Mouse (Mus musculus): ENCODE measurements around the gene Alad. TPM values are rescaled to one million over a fixed set of nuclear protein-coding genes. Genes with fewer than 3 reads are reported as not detected.

The Alad gene
- polyA plus RNA-seq (2016; fragmentation: Nextera tagmentation; extraction: Ambion mirVana): 626 and 633 TPM in 2 replicates

DNA sequence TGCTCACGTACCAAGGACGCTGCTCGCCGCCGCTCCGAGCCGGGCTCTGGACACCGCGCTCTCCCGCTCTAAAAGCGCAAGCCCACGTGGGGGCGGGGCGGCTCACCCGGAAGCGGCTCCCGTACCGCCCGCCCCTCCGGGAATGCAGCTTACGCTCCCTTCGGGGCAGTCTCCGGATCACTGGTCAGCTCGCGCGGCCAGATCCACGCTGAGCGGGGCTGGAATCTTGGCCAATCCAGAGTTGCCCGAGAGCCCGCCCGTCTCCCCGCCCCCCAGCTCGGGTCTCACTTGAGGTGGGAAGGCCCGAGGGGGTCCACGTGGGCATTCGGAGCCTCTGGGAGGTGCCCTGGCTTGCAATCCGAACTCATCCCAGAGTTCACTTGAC, at the start of gene Alad:
Alad (minus strand) TSS at position 70 of the 385 bp plus-strand sequence.
- Histone ChIP-seq H3K4me1 (peaks cover 84% of the 10 kb centered on the region), H3K9ac (peak within 1 kb of the TSS; percentile 94), H3K36me3 (peaks cover 33% of the 10 kb centered on the region), H3K27me3 (replicated peaks) (no peaks in the 10 kb centered on the region), H3K9me3 (replicated peaks) (no peaks in the 10 kb centered on the region), H3K27ac (peak within 1 kb of the TSS; percentile 99), H3K4me2 (peak within 1 kb of the TSS; percentile 89), H3K4me3 (peak within 1 kb of the TSS; percentile 74)
- peak; percentile 65 for ATAC-seq
- WGBS (ENCODE audit: insufficient replicate concordance): under 1% methylated on average over 37 of the region's 37 CpGs

DNA sequence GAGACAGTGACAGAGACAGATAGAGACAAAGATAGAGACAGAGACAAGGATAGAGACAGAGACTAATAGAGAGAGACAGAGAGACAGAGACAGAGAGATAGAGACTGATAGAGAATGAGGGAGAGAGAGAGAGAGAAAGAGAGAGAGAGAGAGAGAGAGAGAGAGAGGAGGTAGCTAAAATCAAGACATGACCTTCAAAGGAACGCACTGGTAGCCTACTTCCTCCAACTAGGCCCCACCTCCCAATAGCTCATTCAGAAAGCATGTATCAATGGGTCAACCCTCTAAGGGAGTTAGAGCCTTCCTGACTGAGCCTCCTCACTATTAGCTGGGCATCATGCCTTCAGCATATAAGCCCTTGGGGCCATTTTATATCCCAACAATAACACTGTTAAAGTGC, 48.6 kb upstream of the Alad start:
- no peaks in the 10 kb centered on the region for H3K27me3 ChIP-seq (replicated peaks)

DNA sequence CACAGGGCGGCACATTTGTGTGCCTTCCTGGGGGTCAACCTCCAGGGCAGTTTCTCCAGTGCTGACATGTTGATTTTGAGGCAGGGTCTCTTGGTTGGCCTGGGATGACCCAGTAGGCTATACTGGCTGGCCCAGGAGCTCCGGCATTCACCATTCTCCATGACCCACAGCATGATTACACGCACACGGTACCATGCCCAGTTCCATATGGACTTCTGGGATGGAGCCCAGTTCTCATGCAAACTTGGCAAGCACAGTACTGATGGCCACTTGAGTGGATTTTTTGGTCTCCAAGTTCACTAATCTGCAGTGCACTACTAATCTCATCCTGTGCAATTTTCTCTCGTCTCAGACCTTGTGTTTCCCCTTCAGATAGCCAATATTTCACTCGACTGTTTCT, 48.0 kb upstream of the Alad start:
- Histone ChIP-seq H3K9me3 (replicated peaks) (no peaks in the 10 kb centered on the region), H3K27ac (no peak overlapping the region), H3K36me3 (no peaks in the 10 kb centered on the region), H3K4me2 (no peak overlapping the region), H3K27me3 (replicated peaks) (no peaks in the 10 kb centered on the region), H3K4me1 (no peaks in the 10 kb centered on the region), H3K4me3 (no peak overlapping the region), H3K9ac (no peak overlapping the region)
- no peak for ATAC-seq
- 79% methylated on average over 6 of the region's 6 CpGs for WGBS (ENCODE audit: insufficient replicate concordance)

More for the DNA sequence above, 48.6 kb upstream of the Alad start:
- H3K4me3 ChIP-seq: no peak overlapping the region
- H3K36me3 ChIP-seq: no peaks in the 10 kb centered on the region
- H3K27ac ChIP-seq: no peak overlapping the region
- no peak overlapping the region for H3K4me2 ChIP-seq
- 46% methylated on average over 1 of the region's 1 CpGs for WGBS (ENCODE audit: insufficient replicate concordance)
- no peak overlapping the region for H3K9ac ChIP-seq
- no peaks in the 10 kb centered on the region for H3K9me3 ChIP-seq (replicated peaks)
- ATAC-seq: no peak
- H3K4me1 ChIP-seq: no peaks in the 10 kb centered on the region

DNA sequence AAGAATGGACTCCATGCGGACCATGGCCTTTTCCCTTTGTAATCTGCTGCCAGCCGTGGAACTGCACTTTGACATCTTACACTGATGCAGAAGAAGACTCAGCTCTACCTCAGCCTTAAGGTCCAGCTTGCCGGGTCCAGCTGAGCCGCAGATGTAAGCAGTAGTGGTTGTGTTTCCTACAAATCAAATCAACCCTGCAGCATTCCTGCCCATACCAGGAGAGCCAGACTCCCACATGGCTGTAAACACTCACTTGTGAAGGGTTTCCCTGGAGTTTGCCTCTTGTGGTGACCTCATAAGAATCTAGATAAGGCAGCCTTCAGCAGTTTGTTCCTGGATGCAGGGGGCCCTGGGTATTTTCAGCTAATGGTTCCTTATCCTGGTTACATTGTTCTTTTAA, 46.8 kb upstream of the Alad start:
- Histone ChIP-seq H3K27ac (no peak overlapping the region), H3K9ac (no peak overlapping the region), H3K4me1 (no peaks in the 10 kb centered on the region), H3K27me3 (replicated peaks) (no peaks in the 10 kb centered on the region), H3K4me2 (no peak overlapping the region), H3K9me3 (replicated peaks) (no peaks in the 10 kb centered on the region), H3K4me3 (no peak overlapping the region), H3K36me3 (no peaks in the 10 kb centered on the region)
- ATAC-seq: no peak
- 60% methylated on average over 4 of the region's 4 CpGs for WGBS (ENCODE audit: insufficient replicate concordance)

DNA sequence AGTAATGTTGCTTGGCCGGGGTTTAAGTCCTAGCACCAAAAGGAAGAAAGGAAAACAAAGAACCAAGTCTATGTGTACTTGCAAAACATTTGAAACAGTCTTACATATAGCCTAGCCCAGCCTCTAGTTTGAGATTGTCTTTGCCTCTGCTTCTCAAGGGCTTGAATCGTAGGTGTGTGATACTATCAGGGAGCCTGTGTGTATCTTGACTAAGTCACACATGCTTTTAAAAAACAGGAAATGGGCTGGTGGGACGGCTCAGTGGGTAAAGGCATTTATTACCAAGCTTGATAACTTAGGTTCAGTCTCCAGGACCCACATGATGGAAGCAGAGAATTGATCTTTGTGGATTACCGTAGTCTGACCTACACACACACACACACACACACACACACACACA, 42.3 kb upstream of the Alad start:
- Histone ChIP-seq H3K27ac (no peak overlapping the region), H3K36me3 (no peaks in the 10 kb centered on the region), H3K27me3 (replicated peaks) (no peaks in the 10 kb centered on the region), H3K4me2 (no peak overlapping the region), H3K9ac (no peak overlapping the region), H3K4me1 (no peaks in the 10 kb centered on the region), H3K4me3 (no peak overlapping the region), H3K9me3 (replicated peaks) (no peaks in the 10 kb centered on the region)
- 44% methylated on average over 4 of the region's 4 CpGs for WGBS (ENCODE audit: insufficient replicate concordance)
- ATAC-seq: no peak

DNA sequence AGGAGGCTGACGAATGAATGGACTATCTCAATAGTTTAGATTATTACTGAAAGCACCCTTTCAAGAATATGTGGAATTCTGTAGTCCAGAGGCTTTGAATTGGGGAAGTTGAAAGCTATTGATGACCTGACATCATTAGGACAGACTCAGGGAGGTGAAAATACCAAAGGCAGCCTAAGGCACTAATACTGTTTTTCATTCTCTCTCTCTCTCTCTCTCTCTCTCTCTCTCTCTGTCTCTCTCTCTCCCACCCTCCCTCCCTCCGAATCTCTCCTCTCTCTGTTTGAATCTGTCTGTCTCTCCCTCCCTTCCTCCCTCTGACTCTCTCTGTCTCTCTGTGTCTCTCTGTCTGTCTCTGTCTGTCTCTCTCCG, 41.9 kb upstream of the Alad start:
- H3K4me3 ChIP-seq: no peak overlapping the region
- no peak for ATAC-seq
- H3K4me2 ChIP-seq: no peak overlapping the region
- no peak overlapping the region for H3K27ac ChIP-seq
- H3K36me3 ChIP-seq: no peaks in the 10 kb centered on the region
- H3K27me3 ChIP-seq (replicated peaks): no peaks in the 10 kb centered on the region
- no peak overlapping the region for H3K9ac ChIP-seq
- no peaks in the 10 kb centered on the region for H3K4me1 ChIP-seq
- no peaks in the 10 kb centered on the region for H3K9me3 ChIP-seq (replicated peaks)
- WGBS (ENCODE audit: insufficient replicate concordance): 45% methylated on average over 3 of the region's 3 CpGs

DNA sequence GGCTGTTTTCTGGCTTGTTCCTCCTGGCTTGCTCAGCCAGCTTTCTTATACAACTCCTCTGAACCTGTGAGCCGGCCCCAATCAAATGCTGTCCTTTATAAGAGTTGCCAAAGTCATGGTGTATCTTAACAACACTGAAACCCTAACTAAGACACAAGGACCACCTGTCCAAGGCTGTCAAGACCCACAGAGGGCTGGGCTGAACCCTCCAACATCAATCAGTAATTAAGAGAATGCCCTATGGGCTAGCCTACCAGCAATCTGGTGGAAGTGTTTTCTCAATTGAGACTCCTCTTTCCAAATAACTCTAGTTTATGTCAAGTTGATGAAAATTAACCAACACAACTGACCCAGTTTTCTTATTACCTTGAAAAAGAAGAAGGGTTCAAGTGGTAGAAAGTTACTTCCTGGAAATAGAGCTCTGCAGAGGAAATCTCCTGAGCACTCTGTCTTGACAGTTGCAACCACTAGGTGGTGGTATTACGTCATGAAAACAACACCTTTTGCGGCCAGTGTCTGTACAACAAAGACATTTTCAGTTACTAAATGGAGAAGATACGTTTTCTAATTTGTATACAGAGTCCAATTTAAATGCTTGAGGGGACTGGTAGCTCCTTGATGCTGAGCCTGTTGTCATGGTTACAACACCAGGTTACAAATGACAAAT, 41.4 kb upstream of the Alad start:
- no peaks in the 10 kb centered on the region for H3K4me1 ChIP-seq
- ATAC-seq: no peak
- H3K27me3 ChIP-seq (replicated peaks): no peaks in the 10 kb centered on the region
- H3K36me3 ChIP-seq: no peaks in the 10 kb centered on the region
- H3K27ac ChIP-seq: no peak overlapping the region
- H3K9me3 ChIP-seq (replicated peaks): no peaks in the 10 kb centered on the region
- no peak overlapping the region for H3K9ac ChIP-seq
- WGBS (ENCODE audit: insufficient replicate concordance): 20% methylated on average over 4 of the region's 4 CpGs
- no peak overlapping the region for H3K4me3 ChIP-seq
- no peak overlapping the region for H3K4me2 ChIP-seq

DNA sequence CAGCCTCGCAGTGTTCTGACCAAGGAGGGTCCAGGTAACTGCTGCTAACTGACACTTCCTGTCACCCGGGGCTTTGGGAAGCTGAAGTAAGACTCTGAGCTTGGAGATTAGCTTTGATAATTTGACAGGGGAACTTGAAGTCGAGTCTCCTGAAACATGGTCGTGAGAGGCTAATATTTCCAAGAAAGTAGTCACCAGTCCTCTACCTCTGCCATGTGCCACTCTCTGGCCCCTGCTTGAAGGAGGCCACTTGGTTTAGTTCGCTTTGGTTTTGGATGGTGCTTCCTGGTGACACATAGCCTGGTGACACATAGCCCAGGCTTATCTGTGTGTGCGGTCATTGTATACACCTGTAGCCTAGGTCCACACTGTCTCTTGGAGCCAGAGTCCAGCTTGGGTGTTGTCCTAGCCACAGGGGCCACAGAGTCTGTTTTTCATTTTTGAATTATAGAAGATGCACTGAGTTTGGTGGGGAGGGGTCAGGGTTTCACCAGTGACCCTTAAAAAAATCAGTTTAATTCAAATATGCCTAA, 40.1 kb upstream of the Alad start, which contains the start of gene Rgs3:
Rgs3 (plus strand) TSS at position 51 of the 533 bp plus-strand sequence.
- no peaks in the 10 kb centered on the region for H3K4me1 ChIP-seq
- no peaks in the 10 kb centered on the region for H3K27me3 ChIP-seq (replicated peaks)
- H3K36me3 ChIP-seq: no peaks in the 10 kb centered on the region
- H3K4me3 ChIP-seq: no peak within 1 kb of the TSS
- WGBS (ENCODE audit: insufficient replicate concordance): 27% methylated on average over 6 of the region's 6 CpGs
- H3K27ac ChIP-seq: no peak within 1 kb of the TSS
- ATAC-seq: no peak
- H3K9me3 ChIP-seq (replicated peaks): no peaks in the 10 kb centered on the region
- no peak within 1 kb of the TSS for H3K4me2 ChIP-seq
- no peak within 1 kb of the TSS for H3K9ac ChIP-seq

DNA sequence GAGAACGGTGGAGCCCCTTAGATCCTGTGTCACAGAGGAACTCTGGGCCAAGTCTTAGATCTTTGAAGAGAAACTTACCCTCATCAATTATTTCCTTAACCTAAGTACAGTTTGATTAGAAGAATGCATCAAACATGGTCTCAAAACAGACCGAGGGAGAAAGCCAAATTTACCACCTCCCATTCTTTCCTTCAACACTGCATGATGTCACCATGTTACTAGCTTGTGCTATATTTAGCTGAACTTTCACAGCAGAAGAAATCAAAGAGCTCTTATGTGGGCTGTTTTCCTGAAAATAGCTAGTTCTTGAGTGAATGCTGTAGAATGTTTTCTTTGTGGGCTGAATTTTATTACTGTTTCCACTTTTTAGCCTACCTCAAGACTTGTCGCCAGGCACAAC, 37.7 kb upstream of the Alad start:
- Histone ChIP-seq H3K4me3 (no peak overlapping the region), H3K9ac (no peak overlapping the region), H3K4me1 (no peaks in the 10 kb centered on the region), H3K4me2 (no peak overlapping the region), H3K27me3 (replicated peaks) (no peaks in the 10 kb centered on the region), H3K27ac (no peak overlapping the region), H3K9me3 (replicated peaks) (no peaks in the 10 kb centered on the region), H3K36me3 (no peaks in the 10 kb centered on the region)
- no peak for ATAC-seq
- WGBS (ENCODE audit: insufficient replicate concordance): 48% methylated on average over 3 of the region's 3 CpGs

DNA sequence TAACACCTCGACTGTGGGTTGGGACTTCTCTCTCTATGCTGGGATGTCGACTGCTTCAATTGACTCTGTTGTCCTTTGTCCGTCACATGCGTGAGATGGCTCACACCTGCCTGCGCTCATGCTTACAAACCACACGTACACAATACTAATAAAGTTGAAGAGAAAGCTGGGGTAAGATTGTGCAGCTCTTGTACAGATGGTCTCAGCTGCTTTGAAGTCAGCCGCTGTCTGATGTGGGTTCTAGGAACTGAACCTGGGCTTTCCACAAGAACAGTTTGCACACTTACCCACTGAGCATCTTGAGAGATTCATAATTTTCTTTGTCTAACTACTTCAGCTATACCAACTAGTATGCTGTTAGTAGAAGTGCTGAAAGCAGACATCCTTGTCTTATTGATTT, 32.2 kb upstream of the Alad start:
- Histone ChIP-seq H3K4me3 (no peak overlapping the region), H3K36me3 (no peaks in the 10 kb centered on the region), H3K27ac (no peak overlapping the region), H3K9me3 (replicated peaks) (no peaks in the 10 kb centered on the region), H3K9ac (no peak overlapping the region), H3K4me1 (no peaks in the 10 kb centered on the region), H3K27me3 (replicated peaks) (peaks cover 13% of the 10 kb centered on the region), H3K4me2 (no peak overlapping the region)
- 72% methylated on average over 7 of the region's 7 CpGs for WGBS (ENCODE audit: insufficient replicate concordance)
- no peak for ATAC-seq

DNA sequence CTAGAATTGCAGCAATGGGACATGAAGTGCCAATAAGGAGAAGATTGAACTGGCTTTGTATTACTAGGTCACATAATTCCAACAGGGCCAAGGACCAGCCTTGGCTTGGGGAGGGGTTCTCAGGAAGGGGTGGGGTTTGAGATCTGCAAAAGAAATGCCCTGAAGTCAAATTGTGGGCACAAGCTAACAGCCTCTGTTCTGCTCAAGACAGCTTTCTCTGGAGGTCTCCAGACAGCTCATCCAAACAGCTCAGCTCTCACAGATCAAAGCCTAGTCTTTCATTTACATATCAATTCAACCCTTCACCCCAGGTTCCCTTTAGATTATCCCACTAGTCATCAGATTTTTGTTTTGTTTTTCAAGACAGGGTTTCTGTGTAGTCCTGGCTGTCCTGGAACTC, 25.1 kb upstream of the Alad start:
- Histone ChIP-seq H3K27ac (no peak overlapping the region), H3K27me3 (replicated peaks) (no peaks in the 10 kb centered on the region), H3K9me3 (replicated peaks) (no peaks in the 10 kb centered on the region), H3K36me3 (no peaks in the 10 kb centered on the region), H3K4me1 (no peaks in the 10 kb centered on the region), H3K4me2 (no peak overlapping the region), H3K9ac (no peak overlapping the region), H3K4me3 (no peak overlapping the region)
- ATAC-seq: no peak

DNA sequence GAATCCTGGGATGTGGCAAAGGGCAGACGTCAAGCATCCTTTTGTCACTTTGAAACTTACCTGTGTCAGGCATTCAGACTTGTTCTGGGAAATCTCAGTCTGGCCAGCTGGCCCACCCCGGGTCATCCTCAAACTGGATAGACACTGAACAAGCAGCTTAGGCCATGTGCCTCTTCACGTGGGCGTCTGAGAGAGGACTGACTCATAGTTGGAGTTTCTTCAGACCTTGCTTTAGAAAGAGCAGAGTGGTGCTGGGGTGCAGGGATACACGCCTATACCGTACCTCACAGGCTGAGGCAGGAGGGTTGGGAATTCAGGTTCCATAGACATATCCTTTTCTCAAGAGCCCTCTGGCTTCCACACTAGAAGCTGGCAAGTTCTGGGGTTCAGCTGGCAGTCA, 24.1 kb upstream of the Alad start:
- Histone ChIP-seq H3K4me2 (no peak overlapping the region), H3K36me3 (no peaks in the 10 kb centered on the region), H3K4me3 (no peak overlapping the region), H3K9ac (no peak overlapping the region), H3K9me3 (replicated peaks) (no peaks in the 10 kb centered on the region), H3K4me1 (no peaks in the 10 kb centered on the region), H3K27ac (no peak overlapping the region), H3K27me3 (replicated peaks) (no peaks in the 10 kb centered on the region)
- 69% methylated on average over 6 of the region's 6 CpGs for WGBS (ENCODE audit: insufficient replicate concordance)
- no peak for ATAC-seq

DNA sequence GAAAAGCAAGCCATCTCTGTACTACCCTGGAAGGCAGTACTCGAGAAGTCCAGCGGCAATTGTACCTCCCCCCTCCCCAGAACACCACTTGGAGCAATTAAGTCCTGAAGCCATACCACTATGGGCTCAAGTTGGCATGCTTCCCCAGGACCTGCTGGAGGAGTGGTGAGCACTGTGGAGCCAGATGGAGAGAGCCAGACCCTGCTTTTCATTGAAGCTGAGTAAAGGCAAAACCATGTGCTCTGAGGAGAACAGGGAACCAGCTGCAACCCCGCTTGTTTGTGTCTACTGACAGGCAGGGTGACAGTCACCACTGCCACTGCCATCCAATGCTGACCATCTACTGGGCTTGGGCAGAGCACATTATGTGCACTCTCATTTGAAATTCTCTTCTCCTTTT, 22.1 kb upstream of the Alad start:
- Histone ChIP-seq H3K4me1 (no peaks in the 10 kb centered on the region), H3K27me3 (replicated peaks) (no peaks in the 10 kb centered on the region), H3K9ac (no peak overlapping the region), H3K36me3 (no peaks in the 10 kb centered on the region), H3K4me2 (no peak overlapping the region), H3K9me3 (replicated peaks) (no peaks in the 10 kb centered on the region), H3K27ac (no peak overlapping the region), H3K4me3 (no peak overlapping the region)
- 71% methylated on average over 3 of the region's 3 CpGs for WGBS (ENCODE audit: insufficient replicate concordance)
- no peak for ATAC-seq
